Mouse (Mus musculus) lung, adult 2 months (tissue): ENCODE measurements around the gene Ercc8.

Experiments
- CTCF ChIP-seq: fragments of 200-500 bp; IDR thresholded peaks from 2 replicates; pipeline ENCODE4 v1.5.1; 2011; ENCODE audit warnings: mild to moderate bottlenecking, low read length, control low read depth; ENCODE audit not compliant: insufficient read depth
- POLR2A ChIP-seq: fragments of 200-500 bp; IDR thresholded peaks from 2 replicates; pipeline ENCODE4 v1.6.1; 2011; ENCODE audit warnings: low read depth, mild to moderate bottlenecking, control low read depth, low read length, borderline replicate concordance; ENCODE audit errors: extremely low read depth

- TF ChIP-seq CTCF = no peak
- TF ChIP-seq POLR2A = no peak
These were observed 36.9 kb downstream of the Ercc8 start for GRCm38 (mm10) chr13:108195474-108195873.
